Mouse (Mus musculus) midbrain, embryonic 11.5 days (tissue): ENCODE measurements around the gene Pidd1. TPM values are rescaled to one million over a fixed set of nuclear protein-coding genes. Genes with fewer than 3 reads are reported as not detected.

Experiments
- ATAC-seq: fragments of 200-750 bp; cut with Nextera tagmentation; 2 replicates; pipeline ENCODE4 v1.8.0; 2017; ENCODE audit warnings: moderate TSS enrichment, moderate library complexity; ENCODE audit not compliant: low FRiP score
- DNase-seq: peaks from one replicate; pipeline ENCODE4 v3.0.0; 2015; ENCODE audit warnings: low spot score; ENCODE audit errors: missing footprints
- H3K27ac ChIP-seq: fragments of 300-500 bp; sonication (generic); 2 replicates; pipeline ENCODE4 v1.5.1; 2014; ENCODE audit warnings: low read depth, low read length
- H3K27me3 ChIP-seq: fragments of 300-500 bp; sonication (generic); 2 replicates; pipeline ENCODE4 v1.6.1; 2014; ENCODE audit warnings: mild to moderate bottlenecking, low read length, moderate library complexity, mixed read lengths; ENCODE audit not compliant: control insufficient read depth, insufficient read depth
- H3K36me3 ChIP-seq: fragments of 300-500 bp; sonication (generic); 2 replicates; pipeline ENCODE4 v1.6.1; 2014; ENCODE audit warnings: mild to moderate bottlenecking, low read length, moderate library complexity, mixed read lengths; ENCODE audit not compliant: control insufficient read depth, insufficient read depth
- H3K4me1 ChIP-seq: fragments of 300-500 bp; sonication (generic); 2 replicates; pipeline ENCODE4 v1.6.1; 2014; ENCODE audit warnings: low read length; ENCODE audit not compliant: control insufficient read depth, insufficient read depth
- H3K4me2 ChIP-seq: fragments of 300-500 bp; sonication (generic); 2 replicates; pipeline ENCODE4 v1.6.1; 2014; ENCODE audit warnings: mild to moderate bottlenecking, moderate library complexity
- H3K4me3 ChIP-seq: fragments of 300-500 bp; sonication (generic); 2 replicates; pipeline ENCODE4 v1.5.1; 2014; ENCODE audit warnings: low read depth, low read length
- H3K9ac ChIP-seq: fragments of 300-500 bp; sonication (generic); 2 replicates; pipeline ENCODE4 v1.6.1; 2014; ENCODE audit warnings: low read length
- H3K9me3 ChIP-seq: fragments of 300-500 bp; sonication (generic); 2 replicates; pipeline ENCODE4 v1.6.1; 2016; ENCODE audit warnings: low read length; ENCODE audit not compliant: control insufficient read depth
- WGBS: fragments of 180-500 bp; shearing (Covaris S2); extraction: QIAGEN DNeasy Blood & Tissue Kit; methylation state at CpG from one replicate; pipeline ENCODE4 v1.1.7; 2014; 5-methylcytosine and 5-hydroxymethylcytosine counted together
- polyA plus RNA-seq: library from polyadenylated mRNA; unstranded; fragments of >200 nt; fragmentation: Nextera tagmentation; extraction: Ambion mirVana; gene quantifications from 2 replicates; pipeline ENCODE4 v1.2.1, GENCODE M21; 2014

Gene Pidd1
- polyA plus RNA-seq = 7.4 and 7.8 TPM in 2 replicates

- peak; percentile 12; the same call in 1 of the 2 replicates for ATAC-seq
- peak within 1 kb of the TSS; percentile 43 for H3K4me3 ChIP-seq
- peak within 1 kb of the TSS; percentile 77 for H3K4me2 ChIP-seq
- peak; percentile 94 for DNase-seq
- no peak within 1 kb of the TSS for H3K27ac ChIP-seq
- WGBS = 1% methylated on average over 25 of the region's 25 CpGs
- H3K9ac ChIP-seq = peak within 1 kb of the TSS; percentile 70
- H3K36me3 ChIP-seq = peaks cover 5% of the 10 kb centered on the region; the same call in 1 of the 2 replicates
- H3K4me1 ChIP-seq = peaks cover 19% of the 10 kb centered on the region
- no peaks in the 10 kb centered on the region for H3K27me3 ChIP-seq
- no peaks in the 10 kb centered on the region for H3K9me3 ChIP-seq
Measured at GRCm38 (mm10) chr7:141443828-141444237, at the start of gene Pidd1. Gene Pidd1 (minus strand): TSS chr7:141444025.

- Histone ChIP-seq H3K4me1 (no peaks in the 10 kb centered on the region), H3K36me3 (no peaks in the 10 kb centered on the region), H3K27me3 (no peaks in the 10 kb centered on the region), H3K27ac (no peak overlapping the region), H3K4me3 (no peak overlapping the region), H3K4me2 (no peak overlapping the region), H3K9ac (no peak overlapping the region), H3K9me3 (no peaks in the 10 kb centered on the region)
- WGBS = 93% methylated on average over 5 of the region's 5 CpGs
- no peak for ATAC-seq
- no peak for DNase-seq
Measured at GRCm38 (mm10) chr7:141492738-141493137, 48.9 kb upstream of the Pidd1 start.

DNA sequence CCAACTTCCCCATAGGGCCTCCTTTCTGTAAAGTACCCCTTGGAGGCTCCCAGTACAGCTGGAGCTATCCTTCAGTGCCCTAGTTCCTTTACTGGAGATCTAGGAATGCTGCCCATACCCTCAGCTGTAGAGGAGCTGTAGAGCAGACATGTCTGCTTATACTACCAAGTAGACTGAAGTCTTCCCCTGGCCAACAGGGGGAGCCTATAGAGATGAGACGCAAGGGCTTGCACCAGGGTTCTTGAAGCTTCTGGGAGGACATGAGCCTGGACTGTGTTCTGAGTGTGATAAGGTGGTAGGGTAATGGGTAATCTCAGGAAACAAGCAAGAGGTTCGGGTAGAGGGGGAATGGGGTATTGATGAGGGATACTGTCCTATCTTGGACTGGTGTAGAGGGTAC, 47.3 kb upstream of the Pidd1 start:
- H3K4me2 ChIP-seq = no peak overlapping the region
- WGBS = 74% methylated on average over 2 of the region's 2 CpGs

GRCm38 (mm10) chr7:141487141-141487540, 43.3 kb upstream of the Pidd1 start:
- WGBS = 82% methylated on average over 7 of the region's 7 CpGs
- H3K4me1 ChIP-seq = peaks cover 6% of the 10 kb centered on the region; the same call in 1 of the 2 replicates
- ATAC-seq (no peak), DNase-seq (no peak)
- H3K4me2 ChIP-seq = no peak overlapping the region
- H3K4me3 ChIP-seq = no peak overlapping the region
- no peak overlapping the region for H3K27ac ChIP-seq
- H3K27me3 ChIP-seq = peaks cover 10% of the 10 kb centered on the region
- H3K9me3 ChIP-seq = no peaks in the 10 kb centered on the region
- no peak overlapping the region for H3K9ac ChIP-seq
- no peaks in the 10 kb centered on the region for H3K36me3 ChIP-seq

More for the DNA sequence above, 47.3 kb upstream of the Pidd1 start:
- Histone ChIP-seq H3K4me1 (no peaks in the 10 kb centered on the region), H3K9me3 (no peaks in the 10 kb centered on the region), H3K4me3 (no peak overlapping the region), H3K27me3 (no peaks in the 10 kb centered on the region), H3K27ac (no peak overlapping the region), H3K9ac (no peak overlapping the region), H3K36me3 (no peaks in the 10 kb centered on the region)
- no peak for ATAC-seq
- no peak for DNase-seq

DNA sequence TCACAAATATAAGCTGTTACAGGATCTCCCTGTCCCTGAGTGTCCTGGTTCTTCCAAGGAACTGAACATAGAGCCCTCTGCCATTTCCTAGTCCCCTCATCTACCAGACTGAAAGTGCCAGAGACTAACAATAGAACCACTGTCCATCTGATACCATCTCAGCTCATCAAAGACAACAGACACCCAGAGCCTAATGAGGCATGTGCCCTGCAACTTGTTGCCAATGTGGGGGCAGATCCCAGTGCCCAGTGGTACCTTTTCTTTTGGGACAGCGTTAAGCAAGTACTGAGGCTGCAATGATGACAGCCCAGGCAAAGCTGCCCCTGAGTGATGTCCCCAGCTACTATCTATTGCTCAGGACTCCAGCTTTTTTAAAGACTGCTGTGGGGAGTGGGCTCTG, 42.4 kb upstream of the Pidd1 start:
- no peak overlapping the region for H3K27ac ChIP-seq
- no peak for ATAC-seq

DNA sequence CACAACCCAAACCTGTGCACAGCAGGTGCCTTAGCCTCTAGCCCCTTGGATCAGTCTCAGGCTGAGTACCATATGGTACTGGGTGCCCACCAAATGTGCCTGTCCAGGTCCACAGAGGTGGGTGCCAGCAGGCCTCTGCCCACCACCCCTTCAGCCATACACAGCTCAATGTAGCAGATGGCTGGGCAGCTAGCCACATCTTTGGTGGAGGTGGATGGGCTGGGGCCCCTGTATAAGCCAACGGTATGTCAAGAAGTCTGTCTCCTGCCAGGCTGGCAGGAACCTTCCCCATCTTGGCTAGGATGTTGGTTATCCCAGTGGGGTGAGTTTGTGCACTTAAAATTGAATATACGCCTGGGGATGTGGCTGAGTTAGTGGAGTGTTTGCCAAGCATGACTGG, 41.8 kb upstream of the Pidd1 start:
- ATAC-seq = no peak
- peaks cover 11% of the 10 kb centered on the region for H3K27me3 ChIP-seq
- DNase-seq = no peak
- H3K9me3 ChIP-seq = no peaks in the 10 kb centered on the region
- no peak overlapping the region for H3K9ac ChIP-seq
- no peaks in the 10 kb centered on the region for H3K36me3 ChIP-seq
- no peak overlapping the region for H3K4me3 ChIP-seq
- H3K27ac ChIP-seq = no peak overlapping the region
- peaks cover 10% of the 10 kb centered on the region; the same call in 1 of the 2 replicates for H3K4me1 ChIP-seq
- WGBS = 90% methylated on average over 2 of the region's 2 CpGs
- H3K4me2 ChIP-seq = no peak overlapping the region

More for the DNA sequence above, 42.4 kb upstream of the Pidd1 start:
- no peak for DNase-seq
- Histone ChIP-seq H3K9ac (no peak overlapping the region), H3K4me1 (peaks cover 6% of the 10 kb centered on the region; the same call in 1 of the 2 replicates), H3K9me3 (no peaks in the 10 kb centered on the region), H3K36me3 (no peaks in the 10 kb centered on the region), H3K4me2 (no peak overlapping the region), H3K4me3 (no peak overlapping the region), H3K27me3 (peaks cover 11% of the 10 kb centered on the region)
- WGBS = 93% methylated on average over 1 of the region's 1 CpGs

GRCm38 (mm10) chr7:141485186-141485585, 41.4 kb upstream of the Pidd1 start:
- ATAC-seq = no peak
- Histone ChIP-seq H3K4me1 (peaks cover 10% of the 10 kb centered on the region; the same call in 1 of the 2 replicates), H3K4me2 (no peak overlapping the region), H3K36me3 (no peaks in the 10 kb centered on the region), H3K9me3 (no peaks in the 10 kb centered on the region), H3K27me3 (peaks cover 11% of the 10 kb centered on the region), H3K9ac (no peak overlapping the region), H3K27ac (no peak overlapping the region), H3K4me3 (no peak overlapping the region)
- no peak for DNase-seq
- WGBS = 74% methylated on average over 2 of the region's 2 CpGs

GRCm38 (mm10) chr7:141484186-141485120, 40.6 kb upstream of the Pidd1 start:
- Histone ChIP-seq H3K4me2 (no peak overlapping the region), H3K27ac (no peak overlapping the region), H3K27me3 (peaks cover 11% of the 10 kb centered on the region), H3K4me1 (peaks cover 10% of the 10 kb centered on the region; the same call in 1 of the 2 replicates), H3K4me3 (no peak overlapping the region), H3K9me3 (no peaks in the 10 kb centered on the region), H3K9ac (no peak overlapping the region), H3K36me3 (no peaks in the 10 kb centered on the region)
- no peak for DNase-seq
- no peak for ATAC-seq
- WGBS = 79% methylated on average over 5 of the region's 5 CpGs

- H3K27me3 ChIP-seq = peaks cover 11% of the 10 kb centered on the region
- no peak overlapping the region for H3K4me3 ChIP-seq
- no peak for DNase-seq
- ATAC-seq = no peak
- WGBS = 81% methylated on average over 5 of the region's 6 CpGs
- no peaks in the 10 kb centered on the region for H3K9me3 ChIP-seq
- H3K27ac ChIP-seq = no peak overlapping the region
- H3K4me2 ChIP-seq = no peak overlapping the region; the same call in 1 of the 2 replicates
- peaks cover 10% of the 10 kb centered on the region; the same call in 1 of the 2 replicates for H3K4me1 ChIP-seq
- H3K9ac ChIP-seq = no peak overlapping the region
- no peaks in the 10 kb centered on the region for H3K36me3 ChIP-seq
Measured at GRCm38 (mm10) chr7:141483114-141483653, 39.4 kb upstream of the Pidd1 start.
